In the genomic region with DNA sequence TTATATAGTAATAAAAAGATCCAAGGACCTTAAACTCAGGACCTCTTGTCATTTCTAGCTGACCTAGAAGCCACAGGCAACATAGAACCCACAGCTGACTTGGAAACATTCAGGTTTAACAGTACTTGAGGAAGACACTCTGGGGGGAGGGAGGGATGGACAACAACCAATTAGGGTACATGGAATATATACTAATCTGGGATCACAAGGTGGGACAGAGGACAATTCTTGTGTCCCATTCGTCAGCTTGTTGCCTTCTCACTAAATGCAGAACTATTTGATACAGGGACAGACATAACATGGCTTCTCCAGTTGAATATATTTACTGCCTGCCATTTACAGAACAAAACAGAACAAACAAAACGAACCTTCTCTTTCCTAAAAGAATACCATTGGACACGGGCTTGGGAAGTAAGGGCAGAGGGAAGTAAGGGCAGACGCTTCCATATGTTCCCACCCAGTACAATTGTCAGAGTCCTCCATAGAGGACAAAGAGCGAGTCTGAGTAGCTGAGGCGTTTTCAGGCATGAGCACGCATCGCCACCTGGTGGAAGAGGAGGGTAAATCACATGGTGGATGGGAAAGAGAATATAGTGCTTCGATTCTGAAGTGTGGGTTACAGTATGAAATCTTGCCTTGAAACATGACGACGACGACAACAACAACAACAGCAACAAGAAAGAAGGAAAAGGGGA, we compare ENCODE assay signal across 8 mouse cellular contexts. TPM values are rescaled to one million over a fixed set of nuclear protein-coding genes. Genes with fewer than 3 reads are reported as not detected.
DNase-seq lines count a peak whose midpoint lies in the region; ATAC-seq lines count a peak whose summit lies in the region.

No protein-coding gene starts in this region.

- H3K36me3 ChIP-seq in limb, embryonic 12.5 days: no peaks in the 10 kb centered on the region
- no peaks in the 10 kb centered on the region for H3K36me3 ChIP-seq in midbrain, embryonic 13.5 days

- no peak overlapping the region for H3K4me2 ChIP-seq in limb, embryonic 12.5 days
- H3K4me2 ChIP-seq in midbrain, embryonic 13.5 days (replicated peaks): no peak overlapping the region

- no peak overlapping the region for H3K27ac ChIP-seq in limb, embryonic 12.5 days
- no peak overlapping the region for H3K27ac ChIP-seq in midbrain, embryonic 13.5 days

- peak; percentile 33 for DNase-seq in ovary, postnatal 10 days (ENCODE audit: low spot score)
- DNase-seq in ovary, adult 18-20 months (ENCODE audit: low spot score): no peak
- peak; percentile 67 to 82 for DNase-seq in cerebellum, postnatal 25 days
- DNase-seq in gastrocnemius, adult 18-20 months (ENCODE audit: low spot score): peak; percentile 66
- peak; percentile 34 to 78 for DNase-seq in spleen, postnatal 10 days (ENCODE audit: low spot score in 2 of 2)

- peak; percentile 82 for ATAC-seq in inflammation-experienced regulatory T-cells, adult 6 months
- ATAC-seq in limb, embryonic 12.5 days (ENCODE audit: insufficient number of reproducible peaks, insufficient read depth, low FRiP score, low TSS enrichment, low read depth): peak; percentile 82
- ATAC-seq in midbrain, embryonic 13.5 days: peak; percentile 90

- H3K4me1 ChIP-seq in limb, embryonic 12.5 days (replicated peaks): no peaks in the 10 kb centered on the region
- H3K4me1 ChIP-seq in midbrain, embryonic 13.5 days (replicated peaks): peaks cover 11% of the 10 kb centered on the region; the same call in 1 of the 2 replicates

- H3K9ac ChIP-seq in limb, embryonic 12.5 days (replicated peaks): no peak overlapping the region
- no peak overlapping the region for H3K9ac ChIP-seq in midbrain, embryonic 13.5 days (replicated peaks)

- no peak overlapping the region for H3K4me3 ChIP-seq in limb, embryonic 12.5 days (replicated peaks)
- H3K4me3 ChIP-seq in midbrain, embryonic 13.5 days (replicated peaks): no peak overlapping the region

- no peaks in the 10 kb centered on the region for H3K9me3 ChIP-seq in limb, embryonic 12.5 days
- no peaks in the 10 kb centered on the region for H3K9me3 ChIP-seq in midbrain, embryonic 13.5 days

- no peaks in the 10 kb centered on the region for H3K27me3 ChIP-seq in limb, embryonic 12.5 days
- H3K27me3 ChIP-seq in midbrain, embryonic 13.5 days: no peaks in the 10 kb centered on the region

- 21% methylated on average over 12 of the region's 12 CpGs for WGBS in limb, embryonic 12.5 days
- WGBS in midbrain, embryonic 13.5 days: 19% methylated on average over 12 of the region's 12 CpGs

RNA-seq across cellular contexts. Expression of gene Klre1, which starts 18.6 kb away (rescaled TPM):
- total RNA-seq in gastrocnemius, adult 18-20 months (2021): not detected
- polyA plus RNA-seq in inflammation-experienced regulatory T-cells, adult 6 months (2017; shearing (Covaris generic)): under 1 TPM in 1 of 3 experiments, not detected in 2; 0.23 TPM
- not detected in 2 replicates for polyA plus RNA-seq in limb, embryonic 12.5 days (2016; fragmentation: Nextera tagmentation; extraction: Ambion mirVana)
- not detected in 2 replicates for polyA plus RNA-seq in midbrain, embryonic 13.5 days (2015; fragmentation: Nextera tagmentation; extraction: Ambion mirVana)

RNA-seq across cellular contexts. Expression of gene Gabarapl1, which starts 26.1 kb away (rescaled TPM):
- 100 to 1,000 TPM in 1 of 2 experiments, 10 to 100 TPM in 1; 61.3 to 105 TPM for total RNA-seq in gastrocnemius, adult 18-20 months (2021)
- polyA plus RNA-seq in inflammation-experienced regulatory T-cells, adult 6 months (2017; shearing (Covaris generic)): 10 to 100 TPM in 1 of 3 experiments, 1 to 10 TPM in 2; 8.0 to 10.5 (median 8.1) TPM
- polyA plus RNA-seq in limb, embryonic 12.5 days (2016; fragmentation: Nextera tagmentation; extraction: Ambion mirVana): 46.4 and 46.6 TPM in 2 replicates
- polyA plus RNA-seq in midbrain, embryonic 13.5 days (2015; fragmentation: Nextera tagmentation; extraction: Ambion mirVana): 159 and 164 TPM in 2 replicates

RNA-seq across cellular contexts. Expression of gene Klrd1, which starts 32.5 kb away (rescaled TPM):
- total RNA-seq in gastrocnemius, adult 18-20 months (2021): not detected
- polyA plus RNA-seq in inflammation-experienced regulatory T-cells, adult 6 months (2017; shearing (Covaris generic)): 1 to 10 TPM in 1 of 3 experiments, under 1 TPM in 1, not detected in 1; 0.66 to 7.8 TPM
- not detected in 2 replicates for polyA plus RNA-seq in limb, embryonic 12.5 days (2016; fragmentation: Nextera tagmentation; extraction: Ambion mirVana)
- polyA plus RNA-seq in midbrain, embryonic 13.5 days (2015; fragmentation: Nextera tagmentation; extraction: Ambion mirVana): not detected in 2 replicates

RNA-seq across cellular contexts. Expression of gene Tmem52b, which starts 46.7 kb away (rescaled TPM):
- not detected for total RNA-seq in gastrocnemius, adult 18-20 months (2021)
- not detected for polyA plus RNA-seq in inflammation-experienced regulatory T-cells, adult 6 months (2017; shearing (Covaris generic))
- polyA plus RNA-seq in limb, embryonic 12.5 days (2016; fragmentation: Nextera tagmentation; extraction: Ambion mirVana): not detected in 2 replicates
- not detected in 2 replicates for polyA plus RNA-seq in midbrain, embryonic 13.5 days (2015; fragmentation: Nextera tagmentation; extraction: Ambion mirVana)

RNA-seq across cellular contexts. Expression of gene Olr1, which starts 52.1 kb away (rescaled TPM):
- total RNA-seq in gastrocnemius, adult 18-20 months (2021): under 1 TPM in 1 of 2 experiments, not detected in 1; 0.31 TPM
- polyA plus RNA-seq in inflammation-experienced regulatory T-cells, adult 6 months (2017; shearing (Covaris generic)): under 1 TPM in 1 of 3 experiments, not detected in 2; 0.25 TPM
- polyA plus RNA-seq in limb, embryonic 12.5 days (2016; fragmentation: Nextera tagmentation; extraction: Ambion mirVana): not detected in 2 replicates
- polyA plus RNA-seq in midbrain, embryonic 13.5 days (2015; fragmentation: Nextera tagmentation; extraction: Ambion mirVana): not detected in 2 replicates
